Mouse (Mus musculus) ES-Bruce4 (cell line): ENCODE results near the gene Ktn1.

Experiments
- CTCF ChIP-seq: IDR thresholded peaks from one replicate; pipeline ENCODE4 v1.8.1; 2011; ENCODE audit warnings: low read depth, low read length
- POLR2A ChIP-seq: IDR thresholded peaks from one replicate; pipeline ENCODE4 v1.8.1; 2011; ENCODE audit warnings: low read length; ENCODE audit not compliant: insufficient read depth

DNA sequence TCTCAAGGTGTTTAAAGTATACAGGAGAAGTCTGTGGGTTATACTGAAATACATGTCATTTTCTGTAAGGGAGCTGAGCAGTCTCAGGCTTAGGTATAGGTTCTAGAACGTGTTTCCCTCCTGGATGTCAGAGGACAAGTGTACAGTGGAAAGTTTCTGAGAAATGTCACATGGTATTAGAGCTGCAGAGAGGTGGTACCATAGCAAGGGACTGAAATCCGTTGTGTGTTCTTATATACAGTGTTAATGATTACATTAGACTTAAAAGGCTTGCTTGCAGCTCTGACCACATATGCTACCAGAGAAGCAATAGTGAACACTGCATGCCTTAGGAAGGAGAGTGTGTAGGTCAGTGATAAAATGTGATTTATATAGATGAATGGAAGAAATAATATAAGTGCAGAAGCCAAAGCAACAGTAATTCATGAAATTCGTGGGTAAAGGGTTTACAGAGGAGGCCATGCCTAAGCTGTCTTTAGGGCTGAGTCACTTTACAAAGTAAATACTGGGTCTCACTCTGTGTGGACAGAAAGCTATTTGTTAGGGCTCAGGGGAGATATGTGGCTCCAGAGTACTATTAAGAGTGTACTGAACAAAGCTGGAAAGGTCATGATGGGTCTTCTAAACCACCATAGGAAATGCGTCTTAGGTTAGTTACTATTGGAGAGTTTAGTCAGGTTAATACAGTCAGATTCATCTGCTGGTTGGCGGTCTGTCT, 17.0 kb downstream of the Ktn1 start:
- no peak for TF ChIP-seq CTCF
- no peak for TF ChIP-seq POLR2A
